In genomic region chr4:3229532-3229931, GRCm38 (mm10) we compare ENCODE assay signal across 9 mouse cellular contexts. TPM values are rescaled to one million over a fixed set of nuclear protein-coding genes. Genes with fewer than 3 reads are reported as not detected.
DNase-seq lines count a peak whose midpoint lies in the region; ATAC-seq and TF ChIP-seq lines count a peak whose summit lies in the region.
"Had no signal": no experiment of that assay in that cellular context is flagged by ENCODE, and none has a peak within 500 bp of the region (broad histone marks: within the 10 kb centered on the region; RNA-seq: fewer than 3 reads in every experiment).

No protein-coding gene starts in this region.

- DNase-seq in kidney, adult 9 months, result peak; percentile 28
- no peak for DNase-seq in heart, postnatal 0 days (ENCODE audit: low spot score)
- peak; percentile 47 for DNase-seq in stomach, postnatal 0 days (ENCODE audit: low spot score)
- DNase-seq in thymus, adult 18-20 months, result no peak
- DNase-seq in Muller cell, postnatal 12 days (ENCODE audit: inconsistent ontology term), result no peak

- H3K4me3 ChIP-seq in kidney, embryonic 16.5 days (ENCODE audit: low read length), result no peak overlapping the region
- no peak overlapping the region for H3K4me3 ChIP-seq in embryonic facial prominence, embryonic 12.5 days
- H3K4me3 ChIP-seq in heart, postnatal 0 days (ENCODE audit: low read depth, low read length), result no peak overlapping the region
- no peak overlapping the region for H3K4me3 ChIP-seq in limb, embryonic 15.5 days
- H3K4me3 ChIP-seq in stomach, postnatal 0 days (ENCODE audit: low read depth, low read length), result no peak overlapping the region
- H3K4me3 ChIP-seq: heart, embryonic 13.5 days had no signal

- H3K27me3 ChIP-seq in kidney, embryonic 16.5 days (ENCODE audit: insufficient read depth, low read length), result no peaks in the 10 kb centered on the region
- peaks cover 7% of the 10 kb centered on the region; the same call in 1 of the 2 replicates for H3K27me3 ChIP-seq in embryonic facial prominence, embryonic 12.5 days
- H3K27me3 ChIP-seq in heart, postnatal 0 days (ENCODE audit: control insufficient read depth, insufficient read depth, low read length), result no peaks in the 10 kb centered on the region
- no peaks in the 10 kb centered on the region for H3K27me3 ChIP-seq in limb, embryonic 15.5 days
- H3K27me3 ChIP-seq in stomach, postnatal 0 days (ENCODE audit: control insufficient read depth, insufficient read depth, low read length), result no peaks in the 10 kb centered on the region
- H3K27me3 ChIP-seq: heart, embryonic 13.5 days had no signal

- peaks cover 34% of the 10 kb centered on the region for H3K9me3 ChIP-seq in kidney, embryonic 16.5 days (ENCODE audit: low read length)
- H3K9me3 ChIP-seq in embryonic facial prominence, embryonic 12.5 days, result peaks cover 37% of the 10 kb centered on the region
- H3K9me3 ChIP-seq in heart, postnatal 0 days (replicated peaks; ENCODE audit: control insufficient read depth, low read length), result peaks cover 9% of the 10 kb centered on the region; the same call in 1 of the 2 replicates
- peaks cover 19% of the 10 kb centered on the region; the same call in 1 of the 2 replicates for H3K9me3 ChIP-seq in limb, embryonic 15.5 days
- H3K9me3 ChIP-seq in stomach, postnatal 0 days (ENCODE audit: control insufficient read depth, low read length), result peaks cover 4% of the 10 kb centered on the region; the same call in 1 of the 2 replicates

- H3K4me1 ChIP-seq in kidney, embryonic 16.5 days (ENCODE audit: insufficient read depth, low read length), result no peaks in the 10 kb centered on the region
- H3K4me1 ChIP-seq in embryonic facial prominence, embryonic 12.5 days, result no peaks in the 10 kb centered on the region
- H3K4me1 ChIP-seq in heart, postnatal 0 days (ENCODE audit: control insufficient read depth, insufficient read depth), result no peaks in the 10 kb centered on the region
- peaks cover 4% of the 10 kb centered on the region; the same call in 1 of the 2 replicates for H3K4me1 ChIP-seq in limb, embryonic 15.5 days
- no peaks in the 10 kb centered on the region for H3K4me1 ChIP-seq in stomach, postnatal 0 days (replicated peaks; ENCODE audit: control insufficient read depth, insufficient read depth)
- H3K4me1 ChIP-seq: heart, embryonic 13.5 days had no signal

- no peak overlapping the region for H3K27ac ChIP-seq in kidney, embryonic 16.5 days (ENCODE audit: low read length)
- H3K27ac ChIP-seq in embryonic facial prominence, embryonic 12.5 days, result no peak overlapping the region
- no peak overlapping the region for H3K27ac ChIP-seq in heart, postnatal 0 days (ENCODE audit: low read depth)
- no peak overlapping the region for H3K27ac ChIP-seq in limb, embryonic 15.5 days
- H3K27ac ChIP-seq in stomach, postnatal 0 days (replicated peaks), result no peak overlapping the region
- H3K27ac ChIP-seq: heart, embryonic 13.5 days had no signal

- no peak overlapping the region for H3K4me2 ChIP-seq in kidney, embryonic 16.5 days (replicated peaks; ENCODE audit: low read depth, low read length)
- no peak overlapping the region for H3K4me2 ChIP-seq in embryonic facial prominence, embryonic 12.5 days (replicated peaks)
- no peak overlapping the region for H3K4me2 ChIP-seq in heart, postnatal 0 days (ENCODE audit: low read depth, low read length)
- H3K4me2 ChIP-seq in limb, embryonic 15.5 days, result no peak overlapping the region
- no peak overlapping the region for H3K4me2 ChIP-seq in stomach, postnatal 0 days (replicated peaks; ENCODE audit: low read depth)
- H3K4me2 ChIP-seq: heart, embryonic 13.5 days had no signal

- TF ChIP-seq CTCF in heart, postnatal 0 days (IDR thresholded peaks at IDR 0.05; ENCODE audit: low read depth), result no peak
- no peak for TF ChIP-seq CTCF in stomach, postnatal 0 days (IDR thresholded peaks at IDR 0.05; ENCODE audit: low read depth)

- H3K36me3 ChIP-seq in kidney, embryonic 16.5 days (ENCODE audit: insufficient read depth, low read length), result no peaks in the 10 kb centered on the region
- no peaks in the 10 kb centered on the region for H3K36me3 ChIP-seq in embryonic facial prominence, embryonic 12.5 days
- no peaks in the 10 kb centered on the region for H3K36me3 ChIP-seq in heart, postnatal 0 days (replicated peaks; ENCODE audit: control insufficient read depth, insufficient read depth, low read length)
- H3K36me3 ChIP-seq in limb, embryonic 15.5 days, result no peaks in the 10 kb centered on the region
- no peaks in the 10 kb centered on the region for H3K36me3 ChIP-seq in stomach, postnatal 0 days (ENCODE audit: control insufficient read depth, insufficient read depth, low read length)
- H3K36me3 ChIP-seq: heart, embryonic 13.5 days had no signal

- 70% methylated on average over 4 of the region's 4 CpGs for WGBS in kidney, embryonic 16.5 days
- WGBS in embryonic facial prominence, embryonic 12.5 days, result 68% methylated on average over 4 of the region's 4 CpGs
- WGBS in heart, postnatal 0 days, result 53% methylated on average over 4 of the region's 4 CpGs
- WGBS in limb, embryonic 15.5 days, result 65% methylated on average over 4 of the region's 4 CpGs
- 69% methylated on average over 4 of the region's 4 CpGs for WGBS in stomach, postnatal 0 days

- no peak for ATAC-seq in kidney, embryonic 16.5 days (ENCODE audit: low FRiP score, low TSS enrichment)
- ATAC-seq in embryonic facial prominence, embryonic 12.5 days (ENCODE audit: insufficient number of reproducible peaks, insufficient read depth, low FRiP score, low TSS enrichment), result peak; percentile 47; the same call in 1 of the 2 replicates
- peak; percentile 25; the same call in 1 of the 2 replicates for ATAC-seq in heart, postnatal 0 days (ENCODE audit: insufficient read depth, low read depth)
- peak; percentile 44 for ATAC-seq in limb, embryonic 15.5 days (ENCODE audit: insufficient number of reproducible peaks, low FRiP score, low TSS enrichment, low read depth)
- peak; percentile 37 for ATAC-seq in stomach, postnatal 0 days (ENCODE audit: low FRiP score, low TSS enrichment)

- TF ChIP-seq EP300 in heart, postnatal 0 days (IDR thresholded peaks at IDR 0.05; ENCODE audit: low read depth), result no peak
- no peak for TF ChIP-seq EP300 in stomach, postnatal 0 days (optimal IDR thresholded peaks at IDR 0.05)

- H3K9ac ChIP-seq in kidney, embryonic 16.5 days (replicated peaks; ENCODE audit: low read length), result no peak overlapping the region
- no peak overlapping the region for H3K9ac ChIP-seq in embryonic facial prominence, embryonic 12.5 days
- H3K9ac ChIP-seq in heart, postnatal 0 days (replicated peaks; ENCODE audit: low read depth, low read length), result no peak overlapping the region
- H3K9ac ChIP-seq in limb, embryonic 15.5 days, result no peak overlapping the region
- H3K9ac ChIP-seq in stomach, postnatal 0 days (ENCODE audit: low read length), result no peak overlapping the region
- H3K9ac ChIP-seq: heart, embryonic 13.5 days had no signal

RNA-seq across cellular contexts. Expression of gene Vmn1r3, which starts 44.4 kb away (rescaled TPM):
- not detected in 2 replicates for polyA plus RNA-seq in kidney, embryonic 16.5 days (2015; fragmentation: Nextera tagmentation; extraction: Ambion mirVana)
- not detected in 2 replicates for polyA plus RNA-seq in embryonic facial prominence, embryonic 12.5 days (2016; fragmentation: Nextera tagmentation; extraction: Ambion mirVana)
- total RNA-seq in heart, postnatal 0 days (2014; rRNA removed; ENCODE audit: low replicate concordance), result not detected in 2 replicates
- not detected in 2 replicates for polyA plus RNA-seq in heart, postnatal 0 days (2015; fragmentation: Nextera tagmentation; extraction: Ambion mirVana)
- polyA plus RNA-seq in limb, embryonic 15.5 days (2015; fragmentation: Nextera tagmentation; extraction: Ambion mirVana), result not detected in 2 replicates
- polyA plus RNA-seq in stomach, postnatal 0 days (2015; fragmentation: Nextera tagmentation; extraction: Ambion mirVana), result not detected in 2 replicates
- polyA plus RNA-seq: heart, embryonic 13.5 days had no signal

Comparison
In these comparisons a context has a peak if more than half of its experiments do, and no peak if none do; other contexts are left out.
1. DNase-seq: peak in kidney, adult 9 months (single experiment) and stomach, postnatal 0 days (single experiment); none in heart, postnatal 0 days (single experiment), thymus, adult 18-20 months (0 of 2) and Muller cell, postnatal 12 days (single experiment).